Mouse (Mus musculus): ENCODE measurements at regions not wholly inside any gene's neighbourhood (a gene's known extent, or its start where the extent isn't known, plus 50 kb on each side); places are given as distances from the start of the nearest gene placed in this dataset.

DNA sequence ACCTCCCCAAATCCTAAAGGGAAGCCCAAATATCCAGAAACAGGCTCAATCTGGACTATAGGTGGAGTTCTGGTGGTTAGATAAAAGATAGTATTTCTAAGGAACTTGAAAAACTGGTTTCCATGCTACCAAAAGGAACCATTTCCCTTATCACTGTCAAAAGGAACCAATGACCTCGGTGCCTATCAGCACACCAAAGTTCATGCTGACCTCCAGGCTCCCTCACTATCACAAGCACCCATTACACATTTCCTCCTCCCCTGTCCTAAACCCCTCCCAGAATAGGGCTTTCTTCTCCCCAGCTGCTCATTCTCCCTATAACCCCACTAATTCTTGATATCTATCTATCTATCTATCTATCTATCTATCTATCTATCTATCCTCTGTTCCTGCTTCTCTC is 144.2 kb downstream of the Nuf2 start:
- Histone ChIP-seq H3K27ac (ENCODE audit: insufficient read depth, low read depth, low read length) (no peak overlapping the region), H3K4me1 (ENCODE audit: control insufficient read depth, insufficient read depth, low read length) (0 out of 2 replicates have a peak, but pooled peaks cover 2% of the 10 kb centered on the region), H3K4me3 (ENCODE audit: insufficient read depth, low read length) (no peak overlapping the region)
- TF ChIP-seq POLR2A (IDR thresholded peaks at IDR 0.05; ENCODE audit: borderline replicate concordance, low read depth, low read length) (no peak), CTCF (IDR thresholded peaks at IDR 0.05; ENCODE audit: low read depth, low read length) (no peak)

DNA sequence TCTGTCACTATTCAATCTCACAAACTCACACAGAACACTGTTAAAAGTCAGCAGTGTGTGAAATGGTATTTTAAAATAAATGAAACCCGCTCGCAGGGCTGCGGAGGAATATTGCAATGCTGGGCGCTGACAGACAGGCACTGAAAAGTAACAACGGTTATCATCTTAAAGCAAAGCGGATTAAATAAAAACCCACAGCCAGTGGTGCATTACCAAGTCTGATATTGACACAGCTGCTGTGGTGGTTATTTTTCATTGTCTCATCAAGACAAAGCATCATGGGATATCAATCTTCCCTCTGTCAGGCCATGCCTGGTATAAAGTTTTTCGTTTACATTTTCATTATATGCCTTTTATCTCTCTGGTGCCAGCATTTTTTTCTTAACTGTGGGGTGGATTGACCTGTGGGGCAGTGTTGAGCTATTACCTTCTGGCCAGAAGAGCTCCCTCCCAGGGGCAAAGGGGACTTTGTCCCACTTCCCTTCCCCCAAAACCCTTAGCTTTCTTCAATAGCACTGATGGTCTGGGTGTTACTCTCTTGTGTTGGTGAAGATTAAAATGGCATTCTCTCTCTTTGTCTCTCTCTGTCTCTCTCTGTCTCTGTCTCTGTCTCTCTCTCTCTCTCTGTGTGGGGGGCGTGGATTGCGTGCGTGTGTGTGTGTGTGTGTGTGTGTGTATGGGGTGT is 145.4 kb downstream of the Nuf2 start:
- TF ChIP-seq CTCF (IDR thresholded peaks at IDR 0.05; ENCODE audit: low read depth, low read length) (no peak), POLR2A (IDR thresholded peaks at IDR 0.05; ENCODE audit: borderline replicate concordance, low read depth, low read length) (no peak)
- Histone ChIP-seq H3K4me3 (ENCODE audit: insufficient read depth, low read length) (no peak overlapping the region), H3K4me1 (ENCODE audit: control insufficient read depth, insufficient read depth, low read length) (0 out of 2 replicates have a peak, but pooled peaks cover 2% of the 10 kb centered on the region), H3K27ac (ENCODE audit: insufficient read depth, low read depth, low read length) (no peak overlapping the region)

DNA sequence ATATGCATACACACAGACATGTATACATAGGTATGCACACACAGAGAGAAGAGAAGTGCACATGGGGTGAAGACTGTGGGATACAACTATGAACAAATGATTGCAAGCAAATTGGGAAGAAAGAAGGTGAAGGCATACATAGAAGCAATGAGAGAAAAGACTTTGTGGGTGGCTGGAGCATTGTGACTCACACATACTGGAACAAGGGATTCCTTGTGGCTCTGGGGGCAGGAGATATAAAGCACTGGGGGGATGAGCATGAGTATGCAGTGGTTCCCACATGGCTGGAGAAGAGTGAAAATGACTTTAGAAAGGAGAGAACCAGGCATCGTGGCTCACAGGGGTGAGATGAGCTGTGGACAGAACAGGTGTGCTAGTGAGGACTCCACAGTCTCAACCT is 156.6 kb downstream of the Nuf2 start:
- no peak overlapping the region for H3K27ac ChIP-seq (ENCODE audit: insufficient read depth, low read depth, low read length)
- H3K4me3 ChIP-seq (ENCODE audit: insufficient read depth, low read length), result no peak overlapping the region
- H3K4me1 ChIP-seq (ENCODE audit: control insufficient read depth, insufficient read depth, low read length), result peaks cover 15% of the 10 kb centered on the region
- TF ChIP-seq CTCF (IDR thresholded peaks at IDR 0.05; ENCODE audit: low read depth, low read length) (no peak), POLR2A (IDR thresholded peaks at IDR 0.05; ENCODE audit: borderline replicate concordance, low read depth, low read length) (no peak)

DNA sequence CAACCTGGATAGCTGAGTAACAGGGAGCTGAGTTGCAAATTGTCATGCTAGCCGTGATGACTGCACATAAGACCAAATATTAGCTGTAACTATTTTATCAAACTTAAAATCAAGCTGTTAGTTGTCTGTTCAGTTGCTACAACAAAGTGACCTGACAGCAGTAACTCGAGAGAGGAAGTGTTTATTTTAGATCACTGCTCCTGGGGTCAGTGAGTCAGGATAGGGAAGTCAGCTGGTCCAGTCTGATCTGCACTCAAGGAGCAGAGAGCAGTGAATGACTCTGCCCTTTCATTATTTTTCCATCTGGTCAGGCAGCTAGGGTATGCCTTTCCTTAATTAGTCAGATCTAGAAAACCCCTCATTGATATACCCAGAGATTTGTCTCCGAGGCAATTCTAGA is 162.5 kb downstream of the Nuf2 start:
- H3K4me1 ChIP-seq (ENCODE audit: control insufficient read depth, insufficient read depth, low read length), result peaks cover 23% of the 10 kb centered on the region

DNA sequence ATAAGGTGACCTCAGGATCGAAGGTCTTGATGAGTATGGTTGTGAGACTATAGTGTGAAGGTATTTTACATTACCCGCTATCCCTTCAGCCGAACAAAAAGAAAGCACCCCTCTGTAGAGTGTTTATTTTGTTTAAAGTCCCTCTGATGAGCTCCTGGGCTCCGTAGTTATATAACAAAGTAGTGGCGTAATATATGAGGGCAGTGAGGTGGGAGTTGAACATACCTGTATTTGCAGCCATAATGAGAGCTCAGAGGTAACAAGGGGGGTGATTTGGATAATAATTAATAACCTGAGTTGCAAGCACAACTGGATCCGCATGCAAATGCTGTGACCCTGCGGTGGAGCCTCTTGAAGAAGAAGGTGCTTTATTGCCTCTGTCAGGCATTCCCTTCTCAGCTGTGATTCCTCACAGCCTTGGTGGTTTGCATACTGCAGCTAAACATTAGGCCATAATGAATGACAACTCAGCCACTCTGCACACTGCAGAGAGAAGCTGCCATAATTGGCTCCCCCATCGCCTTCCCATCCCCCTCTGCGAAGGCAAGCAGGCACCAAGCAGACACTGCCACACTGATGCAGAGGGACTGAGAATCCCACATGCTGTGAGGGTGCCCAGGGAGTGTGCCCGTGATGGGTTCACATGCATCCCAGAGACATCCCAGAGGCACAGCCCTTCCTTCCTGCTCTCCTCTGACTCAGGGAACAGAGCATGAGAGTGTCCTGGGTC is 163.3 kb downstream of the Nuf2 start:
- H3K4me1 ChIP-seq (ENCODE audit: control insufficient read depth, insufficient read depth, low read length), result peaks cover 23% of the 10 kb centered on the region
- TF ChIP-seq POLR2A (IDR thresholded peaks at IDR 0.05; ENCODE audit: borderline replicate concordance, low read depth, low read length), result no peak
- TF ChIP-seq CTCF (IDR thresholded peaks at IDR 0.05; ENCODE audit: low read depth, low read length), result no peak
- peak overlapping the region; percentile 64 for H3K27ac ChIP-seq (ENCODE audit: insufficient read depth, low read depth, low read length)
- H3K4me3 ChIP-seq (ENCODE audit: insufficient read depth, low read length), result no peak overlapping the region

More for the DNA sequence above, 162.5 kb downstream of the Nuf2 start:
- Histone ChIP-seq H3K27ac (ENCODE audit: insufficient read depth, low read depth, low read length) (peak overlapping the region; percentile 64), H3K4me3 (ENCODE audit: insufficient read depth, low read length) (no peak overlapping the region)
- no peak for TF ChIP-seq CTCF (IDR thresholded peaks at IDR 0.05; ENCODE audit: low read depth, low read length)
- TF ChIP-seq POLR2A (IDR thresholded peaks at IDR 0.05; ENCODE audit: borderline replicate concordance, low read depth, low read length), result no peak

DNA sequence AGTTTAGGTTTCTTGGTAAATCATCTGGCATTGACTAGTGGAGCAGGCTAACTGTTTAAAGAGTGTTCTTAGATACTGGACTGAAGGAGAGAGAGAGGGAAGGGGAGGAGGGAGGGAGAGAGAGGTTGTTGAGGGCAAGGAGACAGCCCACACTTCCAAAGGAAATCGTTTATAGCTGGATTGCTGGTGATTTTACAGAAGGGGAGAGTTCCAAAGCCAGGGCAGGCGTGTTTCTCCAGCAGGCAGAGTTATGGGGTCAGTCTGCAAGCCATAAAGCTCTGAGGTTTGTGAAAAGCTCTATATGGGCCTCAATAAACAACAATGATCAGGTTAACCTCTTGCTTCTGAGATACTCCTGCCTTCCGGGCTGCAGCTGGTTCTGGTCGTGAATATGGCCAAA is 163.9 kb downstream of the Nuf2 start:
- Histone ChIP-seq H3K27ac (ENCODE audit: insufficient read depth, low read depth, low read length) (no peak overlapping the region), H3K4me1 (ENCODE audit: control insufficient read depth, insufficient read depth, low read length) (peaks cover 23% of the 10 kb centered on the region), H3K4me3 (ENCODE audit: insufficient read depth, low read length) (no peak overlapping the region)
- TF ChIP-seq CTCF (IDR thresholded peaks at IDR 0.05; ENCODE audit: low read depth, low read length), result no peak
- TF ChIP-seq POLR2A (IDR thresholded peaks at IDR 0.05; ENCODE audit: borderline replicate concordance, low read depth, low read length), result no peak

DNA sequence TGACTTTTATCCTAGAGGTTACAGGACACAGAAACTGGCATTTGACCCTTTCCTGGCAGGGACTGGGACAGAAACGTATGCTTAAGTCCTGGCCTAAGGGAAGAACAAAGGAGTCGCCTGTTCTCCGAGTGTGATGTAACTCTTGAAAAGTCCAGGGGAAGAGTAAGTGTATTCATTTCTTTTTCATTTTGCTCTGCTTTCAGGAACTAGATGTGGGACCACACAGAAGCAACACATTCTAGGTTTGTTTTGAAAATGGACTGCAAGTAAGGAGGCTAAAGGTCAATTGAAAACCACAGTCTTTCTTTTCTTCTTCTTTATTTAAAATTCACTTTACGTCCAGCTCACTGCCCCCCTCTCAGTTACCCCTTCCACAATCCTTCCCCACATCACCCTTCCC is 168.7 kb downstream of the Nuf2 start:
- TF ChIP-seq POLR2A (IDR thresholded peaks at IDR 0.05; ENCODE audit: borderline replicate concordance, low read depth, low read length) (no peak), CTCF (IDR thresholded peaks at IDR 0.05; ENCODE audit: low read depth, low read length) (no peak)
- H3K4me1 ChIP-seq (ENCODE audit: control insufficient read depth, insufficient read depth, low read length), result no peaks in the 10 kb centered on the region
- H3K4me3 ChIP-seq (ENCODE audit: insufficient read depth, low read length), result no peak overlapping the region

DNA sequence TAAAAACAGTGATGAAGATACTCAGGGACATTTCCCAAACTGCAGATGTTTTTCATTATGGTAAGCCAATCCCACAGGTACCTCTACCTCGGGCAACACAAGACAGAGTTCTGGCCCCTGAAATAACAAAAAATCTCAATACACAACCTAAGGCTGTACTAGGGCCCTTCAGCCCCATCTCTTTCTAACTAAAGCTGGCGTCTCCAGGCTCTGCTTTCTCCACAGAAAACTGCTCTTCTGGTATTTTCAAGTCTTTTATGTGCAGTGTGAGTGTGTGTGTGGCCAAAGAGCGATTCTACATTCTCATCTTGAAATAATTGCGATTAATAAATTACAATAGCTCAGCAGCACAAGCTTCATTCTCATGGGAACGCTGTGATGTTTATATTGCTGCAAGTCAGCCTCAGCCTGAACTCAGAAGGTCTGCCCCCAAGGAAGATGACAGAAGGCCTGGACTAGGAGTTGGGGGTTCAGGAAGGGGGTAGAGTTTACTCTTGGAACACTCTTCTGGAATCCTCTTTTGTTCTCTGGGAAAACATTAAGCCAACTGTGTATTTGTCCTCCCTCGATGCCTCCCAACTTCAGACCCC is 173.5 kb downstream of the Nuf2 start:
- TF ChIP-seq CTCF (IDR thresholded peaks at IDR 0.05; ENCODE audit: low read depth, low read length) (no peak), POLR2A (IDR thresholded peaks at IDR 0.05; ENCODE audit: borderline replicate concordance, low read depth, low read length) (no peak)
- Histone ChIP-seq H3K4me3 (ENCODE audit: insufficient read depth, low read length) (no peak overlapping the region), H3K4me1 (ENCODE audit: control insufficient read depth, insufficient read depth, low read length) (no peaks in the 10 kb centered on the region), H3K27ac (ENCODE audit: insufficient read depth, low read depth, low read length) (no peak overlapping the region)

More for the DNA sequence above, 168.7 kb downstream of the Nuf2 start:
- H3K27ac ChIP-seq (ENCODE audit: insufficient read depth, low read depth, low read length), result no peak overlapping the region

DNA sequence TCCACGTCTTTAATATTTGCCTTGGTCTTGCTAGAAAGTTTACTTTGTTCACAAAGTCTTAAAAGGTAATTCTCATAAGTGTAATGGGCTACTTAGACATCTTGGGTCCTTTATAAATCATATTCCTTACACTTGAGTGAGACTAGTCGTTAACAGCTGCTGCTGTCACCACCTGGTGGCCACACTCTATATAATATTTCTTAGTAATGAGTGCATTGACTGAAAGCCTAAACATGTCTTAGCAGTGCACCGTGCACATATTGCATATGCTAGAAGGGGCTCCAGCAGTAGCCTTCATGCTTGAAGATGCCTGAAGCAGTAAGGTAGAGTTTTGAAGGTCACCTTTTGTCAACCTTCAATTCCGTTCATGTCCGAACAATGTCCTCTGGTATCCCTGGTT is 177.2 kb downstream of the Nuf2 start:
- TF ChIP-seq POLR2A (IDR thresholded peaks at IDR 0.05; ENCODE audit: borderline replicate concordance, low read depth, low read length), result no peak
- no peak overlapping the region for H3K4me3 ChIP-seq (ENCODE audit: insufficient read depth, low read length)
- H3K27ac ChIP-seq (ENCODE audit: insufficient read depth, low read depth, low read length), result no peak overlapping the region
- H3K4me1 ChIP-seq (ENCODE audit: control insufficient read depth, insufficient read depth, low read length), result no peaks in the 10 kb centered on the region

DNA sequence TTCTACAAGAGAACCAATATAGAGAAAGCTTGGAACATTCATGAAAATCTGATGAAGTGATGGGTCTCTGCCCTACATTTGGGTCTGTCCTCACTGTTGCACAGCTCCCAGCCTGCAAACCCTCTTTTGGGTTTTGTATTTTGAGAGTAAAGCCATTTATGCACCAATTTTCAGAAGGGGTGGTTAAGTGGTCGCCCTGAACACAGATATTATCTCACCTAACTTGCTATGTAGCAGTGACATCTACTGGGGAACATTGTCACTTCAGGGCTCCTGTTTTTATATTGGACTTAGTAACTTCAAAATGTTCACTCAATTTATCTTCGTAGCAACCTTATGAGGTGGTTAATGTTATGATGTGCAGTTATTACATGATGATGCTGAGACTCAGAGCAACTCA is 183.6 kb downstream of the Nuf2 start:
- Histone ChIP-seq H3K27ac (ENCODE audit: insufficient read depth, low read depth, low read length) (no peak overlapping the region), H3K4me3 (ENCODE audit: insufficient read depth, low read length) (no peak overlapping the region), H3K4me1 (ENCODE audit: control insufficient read depth, insufficient read depth, low read length) (no peaks in the 10 kb centered on the region)
- no peak for TF ChIP-seq POLR2A (IDR thresholded peaks at IDR 0.05; ENCODE audit: borderline replicate concordance, low read depth, low read length)
- no peak for TF ChIP-seq CTCF (IDR thresholded peaks at IDR 0.05; ENCODE audit: low read depth, low read length)
